Mouse (Mus musculus): ENCODE data around the gene Marf1.
"Not testable (repeated sequence)": the region's sequence is repeated elsewhere in the genome, so short reads cannot be mapped to it uniquely, and the experiment has no call there.

The Marf1 gene

DNA sequence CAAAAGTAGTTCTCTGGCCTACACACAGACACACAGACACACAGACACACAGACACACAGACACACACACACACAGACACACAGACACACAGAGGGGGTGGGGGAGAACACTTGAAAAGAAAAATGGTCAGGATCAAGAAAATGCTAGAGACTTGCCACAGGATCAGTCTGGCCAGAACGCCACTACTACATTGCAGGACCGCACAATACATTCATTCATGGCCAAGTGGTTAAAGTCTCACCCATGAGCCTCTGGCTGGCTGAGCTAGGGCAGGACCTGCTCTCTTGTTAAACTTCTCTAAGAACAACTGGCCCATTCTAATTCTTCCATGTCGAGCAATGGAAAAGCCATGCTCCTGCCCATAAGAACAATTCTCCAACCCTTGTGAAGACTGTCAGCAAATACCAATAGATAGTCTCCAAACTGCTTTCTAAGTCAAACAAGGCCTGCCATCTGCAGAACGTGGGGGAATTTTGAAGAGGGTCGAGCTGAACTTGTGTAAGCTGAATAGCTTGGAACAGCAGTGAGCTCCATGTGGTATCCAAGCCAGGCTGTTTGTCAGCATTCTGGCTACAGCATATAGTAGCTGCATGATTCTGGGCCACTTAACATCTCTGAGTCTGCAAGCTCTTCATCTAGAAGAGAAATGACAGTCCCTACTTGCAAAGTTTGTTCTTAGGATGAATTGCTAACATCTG lies 92.5 kb downstream of the Marf1 start:
- no peak for DNase-seq (ENCODE audit: extremely low read depth, insufficient read length, low spot score)

- DNase-seq (ENCODE audit: extremely low read depth, insufficient read length, low spot score) = not testable (repeated sequence)
Observed at GRCm38 (mm10) chr16:14068701-14069100, 94.5 kb downstream of the Marf1 start.

GRCm38 (mm10) chr16:14066571-14066970 lies 96.6 kb downstream of the Marf1 start:
- not testable (repeated sequence) for DNase-seq (ENCODE audit: extremely low read depth, insufficient read length, low spot score)

- no peak for DNase-seq (ENCODE audit: extremely low read depth, insufficient read length, low spot score)
Observed at GRCm38 (mm10) chr16:14059869-14060268, 103.3 kb downstream of the Marf1 start.

All from 3134 (cell line).